Mouse (Mus musculus) kidney, adult 11 months (tissue): Measurements from ENCODE around the gene Oscp1.

Experiments used
- DNase-seq: peaks from one replicate; pipeline ENCODE4 v3.0.0; 2022

Gene Oscp1

GRCm38 (mm10) chr4:126111153-126111549 lies 52.8 kb downstream of the Oscp1 start:
- no peak for DNase-seq

- no peak for DNase-seq
Measured at GRCm38 (mm10) chr4:126113243-126113642, 54.9 kb downstream of the Oscp1 start.

- peak; percentile 59 for DNase-seq
Measured at GRCm38 (mm10) chr4:126113943-126114342, 55.6 kb downstream of the Oscp1 start.

- DNase-seq: no peak
Measured at GRCm38 (mm10) chr4:126115411-126115810, 57.0 kb downstream of the Oscp1 start.

GRCm38 (mm10) chr4:126115871-126116521 lies 57.6 kb downstream of the Oscp1 start:
- no peak for DNase-seq

- no peak for DNase-seq
Measured at GRCm38 (mm10) chr4:126117116-126117515, 58.8 kb downstream of the Oscp1 start.

- no peak for DNase-seq
Measured at GRCm38 (mm10) chr4:126118651-126119050, 60.3 kb downstream of the Oscp1 start.

GRCm38 (mm10) chr4:126119051-126119450 lies 60.7 kb downstream of the Oscp1 start:
- DNase-seq: no peak

- DNase-seq: no peak
Measured at GRCm38 (mm10) chr4:126120052-126120451, 61.7 kb downstream of the Oscp1 start.

GRCm38 (mm10) chr4:126120506-126120905 lies 62.1 kb downstream of the Oscp1 start:
- no peak for DNase-seq

- no peak for DNase-seq
Measured at GRCm38 (mm10) chr4:126123309-126124040, 65.1 kb downstream of the Oscp1 start.

GRCm38 (mm10) chr4:126130502-126130901 lies 72.1 kb downstream of the Oscp1 start:
- peak; percentile 62 for DNase-seq

GRCm38 (mm10) chr4:126131290-126132121 lies 73.1 kb downstream of the Oscp1 start:
- DNase-seq: peak; percentile 75

GRCm38 (mm10) chr4:126132636-126133264 lies 74.4 kb downstream of the Oscp1 start:
- no peak for DNase-seq

GRCm38 (mm10) chr4:126134236-126134635 lies 75.9 kb downstream of the Oscp1 start:
- no peak for DNase-seq

GRCm38 (mm10) chr4:126134639-126135038 lies 76.3 kb downstream of the Oscp1 start:
- no peak for DNase-seq

- DNase-seq: no peak
Measured at GRCm38 (mm10) chr4:126137773-126138172, 79.4 kb downstream of the Oscp1 start.

GRCm38 (mm10) chr4:126141021-126141420 lies 82.7 kb downstream of the Oscp1 start:
- no peak for DNase-seq
